Mouse (Mus musculus): Measurements from ENCODE around the gene Gm7971.
"Not testable (repeated sequence)": the region's sequence is repeated elsewhere in the genome, so short reads cannot be mapped to it uniquely, and the experiment has no call there.

Gm7971 gene

DNA sequence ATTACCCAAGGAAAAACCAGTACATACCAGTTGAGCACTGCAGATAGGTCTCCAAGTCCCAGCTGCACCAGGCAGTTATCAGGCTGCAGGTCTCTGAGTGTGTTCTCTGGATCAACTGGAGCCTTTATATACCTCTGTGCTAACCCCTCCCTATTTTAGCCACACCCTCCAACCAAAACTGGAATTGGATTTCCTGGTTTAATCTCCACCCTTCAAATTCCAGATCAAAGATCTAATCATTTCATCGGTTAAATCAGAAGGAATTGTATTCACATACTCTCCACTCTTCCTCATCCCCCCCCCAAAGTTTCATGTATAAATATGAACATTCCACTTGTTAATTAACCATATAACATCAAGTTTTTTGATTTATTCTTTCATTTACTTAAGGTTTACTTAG is at the start of gene Gm7971:
Gene Gm7971 (minus strand): TSS at position 101 of the 400 bp plus-strand sequence.
- not testable (repeated sequence) for DNase-seq
